Mouse (Mus musculus): ENCODE results near the gene Fmnl2. TPM values are rescaled to one million over a fixed set of nuclear protein-coding genes. Genes with fewer than 3 reads are reported as not detected.

Gene Fmnl2
- polyA plus RNA-seq (2015; fragmentation: Nextera tagmentation; extraction: Ambion mirVana), result 3.3 TPM in 2 replicates

DNA sequence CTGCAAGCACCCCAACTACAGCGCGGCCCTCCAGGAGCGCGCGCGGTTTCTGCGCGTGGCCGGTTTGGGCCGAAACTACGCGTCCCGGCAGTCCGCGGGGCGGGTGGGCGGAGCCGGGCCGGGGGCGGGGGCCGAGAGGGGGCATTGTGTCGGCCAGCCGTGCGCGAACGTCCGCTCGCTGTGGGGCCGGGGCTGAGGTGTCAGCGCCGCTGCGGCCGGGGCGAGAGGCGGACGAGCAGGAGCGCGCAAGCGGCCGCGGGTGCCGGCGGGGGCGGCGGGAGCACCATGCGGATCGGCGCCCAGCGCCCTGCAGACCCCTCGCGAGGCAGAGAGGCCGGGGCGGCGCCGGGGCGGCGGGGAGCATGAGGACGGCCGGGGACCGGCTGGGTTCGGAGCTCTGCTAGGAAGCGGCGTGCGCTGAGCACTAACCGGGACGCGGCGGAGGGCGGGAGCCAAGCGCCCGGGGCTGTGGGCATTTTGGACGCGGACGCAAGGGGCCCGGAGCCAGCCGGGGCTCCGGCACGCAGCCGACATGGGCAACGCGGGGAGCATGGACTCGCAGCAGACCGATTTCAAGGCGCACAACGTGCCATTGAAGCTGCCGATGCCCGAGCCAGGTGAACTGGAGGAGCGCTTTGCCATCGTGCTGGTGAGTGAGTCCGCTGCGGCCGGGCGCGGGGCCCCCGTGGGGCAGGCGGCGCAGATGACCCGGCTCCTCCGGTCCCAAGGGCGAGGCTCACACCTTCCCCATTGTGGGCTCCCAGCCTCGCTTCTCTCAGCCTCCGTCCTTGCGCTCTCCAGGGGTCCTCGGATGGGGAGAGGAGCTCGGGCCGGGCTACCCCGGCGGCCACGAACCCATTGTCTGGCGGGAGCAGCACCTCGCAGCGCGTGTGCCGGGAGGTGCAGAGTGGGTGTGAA, at the start of gene Fmnl2:
Gene Fmnl2 (plus strand): TSS at position 250 of the 918 bp plus-strand sequence.
- peak within 1 kb of the TSS; percentile 88 for H3K9ac ChIP-seq (ENCODE audit: low read length)
- ATAC-seq (ENCODE audit: insufficient read depth, low FRiP score), result peak; percentile 91
- H3K4me2 ChIP-seq (ENCODE audit: low read depth, low read length), result peak within 1 kb of the TSS; percentile 79
- no peaks in the 10 kb centered on the region for H3K9me3 ChIP-seq (replicated peaks; ENCODE audit: control insufficient read depth, low read length)
- under 1% methylated on average over 111 of the region's 114 CpGs for WGBS
- no peaks in the 10 kb centered on the region for H3K27me3 ChIP-seq (ENCODE audit: control insufficient read depth, insufficient read depth, low read length)
- peak within 1 kb of the TSS; percentile 73 for H3K27ac ChIP-seq (ENCODE audit: low read length)
- H3K4me1 ChIP-seq (ENCODE audit: control insufficient read depth, insufficient read depth, low read length), result peaks cover 21% of the 10 kb centered on the region
- no peaks in the 10 kb centered on the region for H3K36me3 ChIP-seq (ENCODE audit: control insufficient read depth, insufficient read depth, low read length)
- H3K4me3 ChIP-seq (replicated peaks; ENCODE audit: low read length), result peak within 1 kb of the TSS; percentile 93

DNA sequence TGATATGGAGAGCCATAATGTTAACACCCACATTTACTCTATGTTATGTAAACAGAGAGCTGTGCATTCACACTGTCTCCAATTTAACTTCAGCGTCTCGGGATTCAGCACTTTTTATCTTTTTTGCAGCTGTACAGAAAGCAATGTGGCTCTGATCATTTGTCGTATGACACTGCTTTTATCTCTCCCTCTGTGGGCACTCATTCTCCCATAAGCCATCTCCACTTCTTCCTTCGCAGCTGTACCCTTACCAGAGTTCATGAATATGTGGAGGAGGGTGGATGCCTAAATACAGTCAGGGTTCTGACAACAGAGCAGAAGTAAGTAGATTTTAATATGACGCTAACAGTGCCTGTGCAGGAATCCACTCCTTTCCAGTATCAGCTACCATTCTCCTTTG, 47.7 kb upstream of the Fmnl2 start:
- H3K4me1 ChIP-seq (ENCODE audit: control insufficient read depth, insufficient read depth, low read length), result 0 out of 2 replicates have a peak, but pooled peaks cover 2% of the 10 kb centered on the region
- no peaks in the 10 kb centered on the region for H3K36me3 ChIP-seq (ENCODE audit: control insufficient read depth, insufficient read depth, low read length)
- H3K27ac ChIP-seq (ENCODE audit: low read length), result no peak overlapping the region
- no peaks in the 10 kb centered on the region for H3K9me3 ChIP-seq (replicated peaks; ENCODE audit: control insufficient read depth, low read length)
- no peak overlapping the region for H3K4me2 ChIP-seq (ENCODE audit: low read depth, low read length)
- ATAC-seq (ENCODE audit: insufficient read depth, low FRiP score), result no peak
- no peaks in the 10 kb centered on the region for H3K27me3 ChIP-seq (ENCODE audit: control insufficient read depth, insufficient read depth, low read length)
- H3K9ac ChIP-seq (ENCODE audit: low read length), result no peak overlapping the region
- no peak overlapping the region for H3K4me3 ChIP-seq (replicated peaks; ENCODE audit: low read length)
- WGBS, result 49% methylated on average over 5 of the region's 5 CpGs

DNA sequence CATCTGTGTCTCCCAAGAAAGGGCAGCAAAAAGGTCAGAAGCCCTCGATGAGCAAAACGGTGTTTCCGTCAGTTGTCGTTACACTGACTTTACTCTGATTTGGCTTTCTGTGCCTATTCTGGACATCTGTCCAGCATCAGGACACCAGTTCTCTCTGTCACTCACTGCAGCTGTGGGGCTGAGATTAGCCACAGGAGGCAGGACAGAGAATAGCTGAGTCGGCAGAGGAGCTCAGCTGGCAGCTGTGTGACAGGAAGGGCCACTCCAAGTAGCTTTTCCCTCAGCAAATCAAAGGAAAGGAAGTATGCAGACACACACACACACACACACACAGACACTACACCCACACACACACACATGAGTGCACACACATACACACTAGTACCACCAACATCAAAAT, 46.0 kb upstream of the Fmnl2 start:
- H3K27ac ChIP-seq (ENCODE audit: low read length), result no peak overlapping the region
- H3K4me1 ChIP-seq (ENCODE audit: control insufficient read depth, insufficient read depth, low read length), result 0 out of 2 replicates have a peak, but pooled peaks cover 2% of the 10 kb centered on the region
- H3K36me3 ChIP-seq (ENCODE audit: control insufficient read depth, insufficient read depth, low read length), result no peaks in the 10 kb centered on the region
- no peak overlapping the region for H3K4me3 ChIP-seq (replicated peaks; ENCODE audit: low read length)
- no peaks in the 10 kb centered on the region for H3K27me3 ChIP-seq (ENCODE audit: control insufficient read depth, insufficient read depth, low read length)
- no peak overlapping the region for H3K4me2 ChIP-seq (ENCODE audit: low read depth, low read length)
- H3K9ac ChIP-seq (ENCODE audit: low read length), result no peak overlapping the region
- WGBS, result 33% methylated on average over 5 of the region's 5 CpGs
- no peak for ATAC-seq (ENCODE audit: insufficient read depth, low FRiP score)
- H3K9me3 ChIP-seq (replicated peaks; ENCODE audit: control insufficient read depth, low read length), result no peaks in the 10 kb centered on the region

DNA sequence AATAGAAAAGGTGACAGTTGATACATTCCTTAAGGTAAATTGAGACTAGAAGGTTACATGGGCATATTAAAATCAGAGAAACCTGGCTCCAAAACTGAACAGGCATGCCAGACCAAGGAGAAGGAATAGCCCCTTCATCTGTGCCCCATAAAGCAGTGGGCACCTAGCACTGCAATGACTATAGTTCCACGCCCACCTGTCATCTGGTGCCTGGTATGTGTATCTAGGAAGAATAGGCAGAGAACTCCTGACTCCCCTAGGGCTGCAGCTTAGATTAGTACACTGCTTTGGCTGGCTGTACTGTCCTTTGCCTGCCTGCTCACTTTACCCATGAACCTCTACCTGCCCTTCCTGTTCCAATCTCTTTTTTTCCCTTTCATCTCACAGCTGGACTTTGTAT, 40.3 kb upstream of the Fmnl2 start:
- no peaks in the 10 kb centered on the region for H3K9me3 ChIP-seq (replicated peaks; ENCODE audit: control insufficient read depth, low read length)
- no peak overlapping the region for H3K27ac ChIP-seq (ENCODE audit: low read length)
- no peaks in the 10 kb centered on the region for H3K27me3 ChIP-seq (ENCODE audit: control insufficient read depth, insufficient read depth, low read length)
- H3K4me2 ChIP-seq (ENCODE audit: low read depth, low read length), result no peak overlapping the region
- 100% methylated on average over 1 of the region's 1 CpGs for WGBS
- no peak overlapping the region for H3K9ac ChIP-seq (ENCODE audit: low read length)
- no peaks in the 10 kb centered on the region for H3K36me3 ChIP-seq (ENCODE audit: control insufficient read depth, insufficient read depth, low read length)
- H3K4me3 ChIP-seq (replicated peaks; ENCODE audit: low read length), result no peak overlapping the region
- ATAC-seq (ENCODE audit: insufficient read depth, low FRiP score), result no peak
- H3K4me1 ChIP-seq (ENCODE audit: control insufficient read depth, insufficient read depth, low read length), result no peaks in the 10 kb centered on the region

DNA sequence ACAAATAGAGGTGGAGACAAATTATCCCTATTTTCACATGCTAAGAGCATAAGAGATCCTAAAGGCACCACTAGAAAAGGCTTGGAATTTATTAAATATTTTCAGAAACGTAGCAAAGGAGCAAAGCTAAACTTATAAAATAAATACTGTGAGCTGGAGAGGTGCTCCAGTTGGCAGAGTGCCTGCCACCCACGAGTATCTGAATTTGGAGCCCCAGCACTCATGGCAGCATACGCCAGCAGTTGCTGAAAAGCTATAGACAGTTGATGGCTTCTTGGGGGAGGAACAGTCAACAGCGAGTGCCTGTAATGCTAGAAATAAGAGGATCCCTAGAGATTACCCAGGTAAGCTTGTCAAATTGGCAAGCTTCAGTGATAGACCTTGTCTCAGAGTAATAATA, 38.7 kb upstream of the Fmnl2 start:
- H3K27me3 ChIP-seq (ENCODE audit: control insufficient read depth, insufficient read depth, low read length), result no peaks in the 10 kb centered on the region
- no peak overlapping the region for H3K9ac ChIP-seq (ENCODE audit: low read length)
- H3K4me1 ChIP-seq (ENCODE audit: control insufficient read depth, insufficient read depth, low read length), result no peaks in the 10 kb centered on the region
- no peaks in the 10 kb centered on the region for H3K9me3 ChIP-seq (replicated peaks; ENCODE audit: control insufficient read depth, low read length)
- H3K27ac ChIP-seq (ENCODE audit: low read length), result no peak overlapping the region
- WGBS, result 64% methylated on average over 4 of the region's 4 CpGs
- H3K36me3 ChIP-seq (ENCODE audit: control insufficient read depth, insufficient read depth, low read length), result no peaks in the 10 kb centered on the region
- no peak for ATAC-seq (ENCODE audit: insufficient read depth, low FRiP score)
- H3K4me2 ChIP-seq (ENCODE audit: low read depth, low read length), result no peak overlapping the region
- H3K4me3 ChIP-seq (replicated peaks; ENCODE audit: low read length), result no peak overlapping the region

DNA sequence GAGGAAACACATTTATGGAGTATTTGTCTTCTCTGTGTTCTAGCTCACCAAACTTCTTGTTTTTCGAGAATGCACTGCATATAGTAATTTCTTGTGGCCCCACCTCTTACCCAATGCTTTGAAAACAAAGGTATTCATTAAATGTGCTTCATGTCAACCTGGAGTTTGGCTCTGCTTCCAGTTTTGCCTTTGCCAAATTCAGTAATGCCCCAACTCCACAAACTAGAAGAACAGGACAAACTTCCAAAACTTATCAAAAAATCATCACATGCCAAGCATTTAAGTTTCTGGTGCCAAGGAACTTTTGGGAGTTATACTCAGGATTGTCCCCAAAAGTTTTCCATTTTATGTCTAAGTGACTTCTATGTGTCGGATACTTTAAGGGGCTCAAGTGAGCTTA, 35.4 kb upstream of the Fmnl2 start:
- no peak for ATAC-seq (ENCODE audit: insufficient read depth, low FRiP score)
- no peaks in the 10 kb centered on the region for H3K4me1 ChIP-seq (ENCODE audit: control insufficient read depth, insufficient read depth, low read length)
- H3K27me3 ChIP-seq (ENCODE audit: control insufficient read depth, insufficient read depth, low read length), result no peaks in the 10 kb centered on the region
- no peak overlapping the region for H3K4me3 ChIP-seq (replicated peaks; ENCODE audit: low read length)
- H3K27ac ChIP-seq (ENCODE audit: low read length), result no peak overlapping the region
- H3K4me2 ChIP-seq (ENCODE audit: low read depth, low read length), result no peak overlapping the region
- H3K9me3 ChIP-seq (replicated peaks; ENCODE audit: control insufficient read depth, low read length), result no peaks in the 10 kb centered on the region
- WGBS, result 66% methylated on average over 2 of the region's 2 CpGs
- H3K9ac ChIP-seq (ENCODE audit: low read length), result no peak overlapping the region
- no peaks in the 10 kb centered on the region for H3K36me3 ChIP-seq (ENCODE audit: control insufficient read depth, insufficient read depth, low read length)

DNA sequence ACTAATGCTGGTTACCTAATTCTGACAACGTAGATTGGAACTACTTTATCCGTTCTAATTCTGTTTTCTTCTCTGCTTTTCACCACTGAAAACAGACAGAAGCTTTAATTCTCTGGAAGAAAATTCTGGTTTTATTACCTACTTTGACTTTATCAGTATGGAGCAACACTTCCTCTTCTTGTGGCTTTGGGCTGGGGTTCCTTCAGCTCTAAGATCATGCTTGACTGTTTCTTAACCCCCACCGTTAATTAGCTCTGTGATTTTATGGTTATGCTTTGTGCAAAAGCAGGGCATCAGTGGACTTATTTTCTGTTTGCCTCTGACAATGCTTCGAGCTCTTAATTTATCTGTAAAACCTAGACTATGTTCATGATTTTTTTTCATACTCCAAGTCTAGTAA, 29.6 kb upstream of the Fmnl2 start:
- Histone ChIP-seq H3K4me2 (ENCODE audit: low read depth, low read length) (no peak overlapping the region), H3K9me3 (replicated peaks; ENCODE audit: control insufficient read depth, low read length) (no peaks in the 10 kb centered on the region), H3K27me3 (ENCODE audit: control insufficient read depth, insufficient read depth, low read length) (no peaks in the 10 kb centered on the region), H3K4me3 (replicated peaks; ENCODE audit: low read length) (no peak overlapping the region), H3K36me3 (ENCODE audit: control insufficient read depth, insufficient read depth, low read length) (no peaks in the 10 kb centered on the region), H3K9ac (ENCODE audit: low read length) (no peak overlapping the region), H3K4me1 (ENCODE audit: control insufficient read depth, insufficient read depth, low read length) (no peaks in the 10 kb centered on the region), H3K27ac (ENCODE audit: low read length) (no peak overlapping the region)
- ATAC-seq (ENCODE audit: insufficient read depth, low FRiP score), result no peak
- 73% methylated on average over 4 of the region's 4 CpGs for WGBS

DNA sequence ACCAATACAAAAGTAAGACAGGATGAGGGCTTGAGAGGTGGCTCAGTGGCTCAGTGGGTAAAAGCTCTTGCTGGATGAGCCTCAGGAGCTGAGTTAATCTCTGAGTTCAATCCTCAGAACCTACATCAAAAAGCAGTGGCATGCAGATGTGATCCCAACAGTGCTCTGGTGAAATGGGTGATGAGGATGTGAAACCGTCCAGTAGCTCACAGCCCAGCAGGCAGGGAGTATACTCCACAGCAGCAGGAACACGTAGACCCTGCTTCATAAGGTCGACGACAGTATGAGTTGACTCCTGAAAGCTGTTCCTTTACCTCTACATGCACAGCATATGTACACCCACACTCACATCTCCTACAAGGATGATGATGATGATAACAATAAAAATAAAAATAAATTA, 27.1 kb upstream of the Fmnl2 start:
- WGBS, result 74% methylated on average over 4 of the region's 4 CpGs
- H3K4me3 ChIP-seq (replicated peaks; ENCODE audit: low read length), result no peak overlapping the region
- H3K4me2 ChIP-seq (ENCODE audit: low read depth, low read length), result no peak overlapping the region
- H3K36me3 ChIP-seq (ENCODE audit: control insufficient read depth, insufficient read depth, low read length), result no peaks in the 10 kb centered on the region
- H3K9ac ChIP-seq (ENCODE audit: low read length), result no peak overlapping the region
- ATAC-seq (ENCODE audit: insufficient read depth, low FRiP score), result no peak
- H3K27ac ChIP-seq (ENCODE audit: low read length), result no peak overlapping the region
- no peaks in the 10 kb centered on the region for H3K27me3 ChIP-seq (ENCODE audit: control insufficient read depth, insufficient read depth, low read length)
- H3K4me1 ChIP-seq (ENCODE audit: control insufficient read depth, insufficient read depth, low read length), result no peaks in the 10 kb centered on the region
- no peaks in the 10 kb centered on the region for H3K9me3 ChIP-seq (replicated peaks; ENCODE audit: control insufficient read depth, low read length)

DNA sequence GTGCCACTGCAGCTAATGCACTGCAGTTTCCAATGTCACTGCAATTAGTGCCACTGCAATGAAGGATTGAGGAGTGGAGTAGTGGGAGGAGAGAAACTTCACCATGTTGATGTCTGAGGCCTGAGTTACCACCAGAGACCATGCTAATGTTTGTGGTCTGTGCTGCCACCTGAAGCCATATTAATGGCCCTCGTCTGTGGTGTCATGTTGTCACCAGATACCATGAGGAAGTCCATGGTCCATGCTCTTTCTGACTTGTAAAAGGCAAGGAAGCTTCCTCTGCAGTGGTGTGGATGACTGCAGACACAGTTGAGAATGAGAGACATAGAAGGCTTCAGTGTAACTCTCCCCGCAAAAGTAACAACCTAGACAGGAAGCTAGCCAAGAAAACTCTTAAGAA, 26.1 kb upstream of the Fmnl2 start:
- WGBS, result 80% methylated on average over 2 of the region's 2 CpGs

More for the DNA sequence above, 26.1 kb upstream of the Fmnl2 start:
- Histone ChIP-seq H3K27ac (ENCODE audit: low read length) (no peak overlapping the region), H3K9me3 (replicated peaks; ENCODE audit: control insufficient read depth, low read length) (no peaks in the 10 kb centered on the region), H3K27me3 (ENCODE audit: control insufficient read depth, insufficient read depth, low read length) (no peaks in the 10 kb centered on the region), H3K4me2 (ENCODE audit: low read depth, low read length) (no peak overlapping the region), H3K36me3 (ENCODE audit: control insufficient read depth, insufficient read depth, low read length) (no peaks in the 10 kb centered on the region), H3K9ac (ENCODE audit: low read length) (no peak overlapping the region), H3K4me3 (replicated peaks; ENCODE audit: low read length) (no peak overlapping the region), H3K4me1 (ENCODE audit: control insufficient read depth, insufficient read depth, low read length) (no peaks in the 10 kb centered on the region)
- no peak for ATAC-seq (ENCODE audit: insufficient read depth, low FRiP score)
